Comparison of ENCODE assay signal across 11 mouse cellular contexts in the genomic region with DNA sequence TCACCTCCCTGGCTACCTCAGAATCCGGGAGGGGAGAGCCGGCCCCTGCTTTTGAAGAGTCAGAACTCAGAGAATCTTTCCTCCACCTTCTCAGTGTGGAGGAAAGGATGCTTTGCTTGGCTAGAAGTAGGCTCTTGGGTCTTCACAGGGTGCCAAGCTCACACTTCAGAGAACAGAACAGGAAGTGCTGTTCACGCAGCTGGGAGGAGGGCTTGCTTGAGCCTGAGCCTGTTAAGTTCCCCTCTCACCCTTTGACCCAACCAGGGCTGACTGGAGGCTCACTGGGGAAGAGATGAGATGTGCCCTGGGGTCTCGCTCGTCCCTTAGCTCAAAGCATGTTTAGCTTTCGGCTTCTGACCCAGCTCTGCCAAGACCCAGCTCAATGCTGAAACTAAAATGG. TPM values are rescaled to one million over a fixed set of nuclear protein-coding genes. Genes with fewer than 3 reads are reported as not detected.
DNase-seq lines count a peak whose midpoint lies in the region; ATAC-seq lines count a peak whose summit lies in the region.
"Had no signal": no experiment of that assay in that cellular context is flagged by ENCODE, and none has a peak within 500 bp of the region (broad histone marks: within the 10 kb centered on the region; RNA-seq: fewer than 3 reads in every experiment).

No protein-coding gene starts in this region.

- DNase-seq in gastrocnemius, postnatal 25 days = peak; percentile 15
- DNase-seq in gastrocnemius, postnatal 14 days = no peak
- peak; percentile 66 to 67 for DNase-seq in B cell, adult 2 months
- no peak for DNase-seq in adrenal gland, postnatal 25 days
- DNase-seq in gastrocnemius, postnatal 36 days = no peak
- DNase-seq in urinary bladder, postnatal 14 days (ENCODE audit: low spot score) = no peak
- DNase-seq: cerebellum, adult 9-11 months had no signal

- peak overlapping the region; percentile 53; the same call in 1 of the 2 replicates for H3K4me2 ChIP-seq in heart, embryonic 15.5 days

- intact Hi-C loops in gastrocnemius, postnatal 14 days (cut with DNase I; ENCODE audit: low total_unique reads) = no loop called here
- intact Hi-C loops in gastrocnemius, postnatal 36 days (cut with DNase I) = loop anchor here (5.0 kb wide), 1 partner anchor 109 kb away; no protein-coding TSS in a partner anchor

- peaks cover 28% of the 10 kb centered on the region for H3K4me1 ChIP-seq in heart, embryonic 15.5 days (replicated peaks)

- no peaks in the 10 kb centered on the region for H3K36me3 ChIP-seq in heart, embryonic 15.5 days
- H3K36me3 ChIP-seq: limb, embryonic 15.5 days had no signal

- whole genome bisulfite sequencing in heart, embryonic 15.5 days = 42% methylated on average over 6 of the region's 6 CpGs

- H3K4me3 ChIP-seq in heart, embryonic 15.5 days = no peak overlapping the region
- H3K4me3 ChIP-seq: heart, adult 2 months; limb, embryonic 15.5 days had no signal

- H3K27me3 ChIP-seq in heart, embryonic 15.5 days = 0 out of 2 replicates have a peak, but pooled peaks cover 3% of the 10 kb centered on the region
- H3K27me3 ChIP-seq: limb, embryonic 15.5 days had no signal

- ATAC-seq in heart, embryonic 15.5 days (replicated peaks; ENCODE audit: insufficient number of reproducible peaks, insufficient read depth, low FRiP score, low read depth) = no peak
- ATAC-seq in monocyte, adult 5-6 weeks (replicated peaks; ENCODE audit: insufficient number of reproducible peaks, low FRiP score, low TSS enrichment, poor library complexity, severe bottlenecking) = peak; percentile 44

- H3K27ac ChIP-seq in heart, embryonic 15.5 days = no peak overlapping the region
- H3K27ac ChIP-seq: heart, adult 2 months; limb, embryonic 15.5 days had no signal

- no peaks in the 10 kb centered on the region for H3K9me3 ChIP-seq in heart, embryonic 15.5 days (replicated peaks)
- H3K9me3 ChIP-seq: limb, embryonic 15.5 days had no signal

- no peak overlapping the region for H3K9ac ChIP-seq in heart, embryonic 15.5 days
- H3K9ac ChIP-seq: limb, embryonic 15.5 days had no signal

RNA-seq across cellular contexts. Expression of a gene that starts 32.3 kb away (rescaled TPM):
- total RNA-seq in gastrocnemius, postnatal 25 days (2021) = 10 to 100 TPM; 26.0 to 26.3 TPM
- 10 to 100 TPM; 30.6 to 31.4 TPM for total RNA-seq in gastrocnemius, postnatal 14 days (2021)
- polyA plus RNA-seq in heart, embryonic 15.5 days (2015; fragmentation: Nextera tagmentation; extraction: Ambion mirVana) = 98.1 and 118 TPM in 2 replicates
- total RNA-seq in monocyte, adult 5-6 weeks (2017) = 37.7 to 62.2 TPM (median 46.2 TPM) in 3 replicates
- 116 and 129 TPM in 2 replicates for total RNA-seq in adrenal gland, postnatal 25 days (2021)
- total RNA-seq in gastrocnemius, postnatal 36 days (2021) = 10 to 100 TPM; 22.0 to 24.0 TPM

RNA-seq across cellular contexts. Expression of a gene that starts 44.7 kb away (rescaled TPM):
- 1,000 to 10,000 TPM; 3,024 to 3,244 TPM for total RNA-seq in gastrocnemius, postnatal 25 days (2021)
- total RNA-seq in gastrocnemius, postnatal 14 days (2021) = 1,000 to 10,000 TPM; 1,779 to 1,961 TPM
- 93.0 and 99.0 TPM in 2 replicates for polyA plus RNA-seq in heart, embryonic 15.5 days (2015; fragmentation: Nextera tagmentation; extraction: Ambion mirVana)
- total RNA-seq in monocyte, adult 5-6 weeks (2017) = 16.0 to 25.4 TPM (median 16.5 TPM) in 3 replicates
- 21.6 and 23.6 TPM in 2 replicates for total RNA-seq in adrenal gland, postnatal 25 days (2021)
- total RNA-seq in gastrocnemius, postnatal 36 days (2021) = 1,000 to 10,000 TPM; 2,796 to 3,405 TPM

Comparison
In these comparisons a context has a peak if more than half of its experiments do, and no peak if none do; other contexts are left out.
1. DNase-seq: peak in gastrocnemius, postnatal 25 days (single experiment) and B cell, adult 2 months (2 of 2); none in gastrocnemius, postnatal 14 days (single experiment), adrenal gland, postnatal 25 days (single experiment), gastrocnemius, postnatal 36 days (0 of 2) and urinary bladder, postnatal 14 days (single experiment).
2. RNA of a gene that starts 44.7 kb away (total RNA-seq): 2,796 to 3,405 TPM in gastrocnemius, postnatal 36 days, 3,024 to 3,244 TPM in gastrocnemius, postnatal 25 days and 1,779 to 1,961 TPM in gastrocnemius, postnatal 14 days; 21.6 to 23.6 TPM in adrenal gland, postnatal 25 days and 16.0 to 25.4 TPM in monocyte, adult 5-6 weeks; every median in the first group is over 10 times any median in the second.